Mouse (Mus musculus): Measurements from ENCODE around the gene Rai1. TPM values are rescaled to one million over a fixed set of nuclear protein-coding genes. Genes with fewer than 3 reads are reported as not detected.

Gene Rai1
- polyA plus RNA-seq, 1 experiment from 2014 or later: 37.8 TPM

DNA sequence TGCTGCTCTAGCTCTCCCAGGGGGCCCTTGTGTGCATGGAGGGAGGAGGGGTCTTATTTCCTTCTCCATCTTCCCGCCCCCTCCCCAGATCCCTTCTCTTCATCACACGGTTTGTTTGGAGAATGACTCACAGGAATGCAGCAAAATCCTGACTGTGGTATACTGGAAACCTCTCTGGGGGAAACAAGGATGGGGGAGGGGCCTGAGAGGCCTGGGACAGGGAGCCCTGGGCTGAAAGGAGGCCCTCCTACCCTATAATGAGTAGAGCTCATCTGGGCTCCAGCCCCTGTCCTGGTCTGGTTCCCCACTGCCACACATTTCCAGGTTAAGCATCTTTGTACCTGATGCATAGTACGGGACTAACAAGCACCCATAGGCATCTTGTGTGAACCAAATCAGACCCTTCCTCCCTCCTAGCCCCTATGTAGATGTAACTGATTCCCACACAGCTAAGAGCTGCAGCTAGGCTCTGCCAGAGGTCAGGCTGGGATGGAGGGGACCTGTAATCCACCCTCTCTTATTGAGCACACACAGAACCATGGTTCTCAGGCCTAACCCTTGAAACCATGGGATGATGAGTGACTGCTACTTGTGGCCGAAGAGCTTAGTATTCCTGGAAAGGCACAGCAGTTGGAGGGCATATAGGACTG is 23.2 kb downstream of the Rai1 start:
- Histone ChIP-seq H3K27me3 (ENCODE audit: insufficient read depth, low read length) (no peaks in the 10 kb centered on the region), H3K9ac (no peak overlapping the region), H3K4me3 (ENCODE audit: low read depth, low read length) (no peak overlapping the region), H3K4me1 (ENCODE audit: insufficient read depth) (peaks cover 27% of the 10 kb centered on the region), H3K9me3 (ENCODE audit: low read depth, low read length) (no peaks in the 10 kb centered on the region), H3K4me2 (peak overlapping the region; percentile 13; the same call in 1 of the 2 replicates), H3K27ac (ENCODE audit: low read depth) (peak overlapping the region; percentile 59), H3K36me3 (ENCODE audit: insufficient read depth) (no peaks in the 10 kb centered on the region)
- 38% methylated on average over 4 of the region's 4 CpGs for WGBS
- TF ChIP-seq CTCF (IDR thresholded peaks at IDR 0.05; ENCODE audit: low read depth): no peak
- ATAC-seq (ENCODE audit: insufficient read depth) (peak; percentile 66), DNase-seq (peak; percentile 43)

DNA sequence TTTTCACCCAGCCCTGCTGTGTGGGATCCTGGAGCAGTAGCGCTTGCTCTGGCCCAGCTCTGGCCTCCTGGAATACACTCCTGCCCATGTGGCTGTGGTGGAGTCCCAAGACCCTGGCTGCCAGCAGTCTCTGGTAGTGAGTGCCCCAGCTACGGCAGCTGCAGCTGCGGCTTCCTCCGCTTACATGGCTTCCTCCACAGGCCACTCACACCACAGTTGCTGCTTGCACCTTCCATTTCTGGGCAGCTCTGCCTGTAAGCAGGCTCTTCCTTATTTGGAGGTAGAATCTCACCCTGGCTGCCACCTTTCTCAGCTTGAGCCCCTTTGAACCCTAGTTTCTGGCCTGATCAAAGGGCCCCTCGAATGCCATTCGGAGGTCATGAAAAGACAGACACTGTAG is 25.7 kb downstream of the Rai1 start:
- Histone ChIP-seq H3K4me2 (no peak overlapping the region), H3K9ac (no peak overlapping the region; the same call in 1 of the 2 replicates), H3K36me3 (ENCODE audit: insufficient read depth) (no peaks in the 10 kb centered on the region), H3K27ac (ENCODE audit: low read depth) (peak overlapping the region; percentile 78), H3K9me3 (ENCODE audit: low read depth, low read length) (no peaks in the 10 kb centered on the region), H3K4me1 (ENCODE audit: insufficient read depth) (peaks cover 27% of the 10 kb centered on the region), H3K27me3 (ENCODE audit: insufficient read depth, low read length) (no peaks in the 10 kb centered on the region), H3K4me3 (ENCODE audit: low read depth, low read length) (no peak overlapping the region)
- ATAC-seq (ENCODE audit: insufficient read depth) (no peak), DNase-seq (no peak)
- no peak for TF ChIP-seq CTCF (IDR thresholded peaks at IDR 0.05; ENCODE audit: low read depth)
- WGBS: 47% methylated on average over 6 of the region's 6 CpGs

DNA sequence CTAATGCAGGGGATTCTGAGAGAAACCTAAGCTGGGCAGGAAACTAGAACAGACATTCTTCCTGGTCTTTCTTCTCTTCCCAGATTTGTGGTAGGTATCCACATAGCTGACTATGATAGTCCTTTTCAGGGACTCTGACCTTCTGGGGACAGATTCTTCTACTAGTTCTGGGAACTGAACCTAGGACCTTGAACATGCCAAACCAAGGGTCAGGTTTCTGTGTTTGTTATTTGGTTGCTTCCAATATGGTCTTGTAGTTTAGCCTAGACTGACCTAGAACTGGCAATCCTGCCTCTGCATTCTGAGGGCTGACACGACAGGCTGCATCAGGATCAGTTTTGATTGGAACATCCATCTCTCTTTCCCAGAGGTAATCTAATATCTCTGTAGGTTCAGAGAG is 27.2 kb downstream of the Rai1 start:
- H3K4me1 ChIP-seq (ENCODE audit: insufficient read depth): peaks cover 22% of the 10 kb centered on the region
- WGBS: 86% methylated on average over 1 of the region's 1 CpGs
- ATAC-seq (ENCODE audit: insufficient read depth): no peak

DNA sequence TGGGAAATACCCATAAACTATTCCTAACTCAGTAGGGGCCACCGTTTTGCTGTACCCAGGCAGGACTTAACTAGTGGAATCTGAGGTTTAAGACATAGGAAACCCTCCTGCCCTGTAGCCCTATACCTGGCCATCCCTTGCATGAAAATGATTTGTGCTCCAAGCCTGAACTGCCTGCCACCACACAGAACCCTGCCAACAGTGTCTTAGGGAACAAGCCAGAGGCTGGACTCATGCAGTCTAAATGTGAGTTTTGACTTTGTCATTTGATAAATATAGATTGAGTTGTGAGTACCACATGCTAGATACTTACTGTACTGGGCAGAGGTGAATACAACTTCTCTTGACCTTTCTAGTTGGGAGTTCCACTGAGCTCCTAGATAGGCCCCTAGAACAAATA is 31.7 kb downstream of the Rai1 start:
- H3K36me3 ChIP-seq (ENCODE audit: insufficient read depth): no peaks in the 10 kb centered on the region
- H3K27me3 ChIP-seq (ENCODE audit: insufficient read depth, low read length): no peaks in the 10 kb centered on the region

More for the DNA sequence above, 27.2 kb downstream of the Rai1 start:
- no peak for TF ChIP-seq CTCF (IDR thresholded peaks at IDR 0.05; ENCODE audit: low read depth)
- no peaks in the 10 kb centered on the region for H3K36me3 ChIP-seq (ENCODE audit: insufficient read depth)
- no peak overlapping the region for H3K4me2 ChIP-seq
- no peak overlapping the region for H3K27ac ChIP-seq (ENCODE audit: low read depth)
- DNase-seq: no peak
- no peaks in the 10 kb centered on the region for H3K27me3 ChIP-seq (ENCODE audit: insufficient read depth, low read length)
- no peaks in the 10 kb centered on the region for H3K9me3 ChIP-seq (ENCODE audit: low read depth, low read length)
- no peak overlapping the region for H3K4me3 ChIP-seq (ENCODE audit: low read depth, low read length)
- H3K9ac ChIP-seq: no peak overlapping the region

DNA sequence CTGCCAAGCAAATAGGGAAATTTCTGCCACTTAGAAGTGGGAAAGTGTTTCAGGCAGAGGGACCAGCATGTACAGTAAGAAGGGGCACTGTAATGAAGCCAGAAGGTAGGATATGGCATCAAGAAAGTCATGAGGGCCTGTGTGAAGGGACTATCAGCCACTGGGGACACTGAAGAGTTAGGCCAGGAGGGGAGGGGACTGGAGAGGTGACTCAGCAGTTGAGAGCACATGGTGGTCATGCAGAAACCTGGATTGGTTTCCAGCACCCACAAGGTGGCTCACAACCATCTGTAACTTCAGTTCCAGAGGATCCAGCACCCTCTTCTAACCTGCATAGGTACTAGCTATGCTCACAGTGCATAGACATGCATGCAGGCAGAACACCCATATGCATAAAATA is 32.4 kb downstream of the Rai1 start:
- Histone ChIP-seq H3K4me2 (no peak overlapping the region), H3K9me3 (ENCODE audit: low read depth, low read length) (no peaks in the 10 kb centered on the region), H3K27me3 (ENCODE audit: insufficient read depth, low read length) (no peaks in the 10 kb centered on the region), H3K9ac (no peak overlapping the region), H3K27ac (ENCODE audit: low read depth) (no peak overlapping the region), H3K4me1 (ENCODE audit: insufficient read depth) (peaks cover 24% of the 10 kb centered on the region; the same call in 1 of the 2 replicates), H3K4me3 (ENCODE audit: low read depth, low read length) (no peak overlapping the region), H3K36me3 (ENCODE audit: insufficient read depth) (no peaks in the 10 kb centered on the region)
- ATAC-seq (ENCODE audit: insufficient read depth): no peak
- TF ChIP-seq CTCF (IDR thresholded peaks at IDR 0.05; ENCODE audit: low read depth): peak; percentile 28; the same call in 1 of the 2 replicates
- no peak for DNase-seq

More for the DNA sequence above, 31.7 kb downstream of the Rai1 start:
- Histone ChIP-seq H3K27ac (ENCODE audit: low read depth) (no peak overlapping the region), H3K9me3 (ENCODE audit: low read depth, low read length) (no peaks in the 10 kb centered on the region), H3K9ac (no peak overlapping the region), H3K4me3 (ENCODE audit: low read depth, low read length) (no peak overlapping the region), H3K4me2 (no peak overlapping the region), H3K4me1 (ENCODE audit: insufficient read depth) (peaks cover 18% of the 10 kb centered on the region; the same call in 1 of the 2 replicates)
- ATAC-seq (ENCODE audit: insufficient read depth) (no peak), DNase-seq (no peak)
- no peak for TF ChIP-seq CTCF (IDR thresholded peaks at IDR 0.05; ENCODE audit: low read depth)
- WGBS: 76% methylated on average over 1 of the region's 1 CpGs

DNA sequence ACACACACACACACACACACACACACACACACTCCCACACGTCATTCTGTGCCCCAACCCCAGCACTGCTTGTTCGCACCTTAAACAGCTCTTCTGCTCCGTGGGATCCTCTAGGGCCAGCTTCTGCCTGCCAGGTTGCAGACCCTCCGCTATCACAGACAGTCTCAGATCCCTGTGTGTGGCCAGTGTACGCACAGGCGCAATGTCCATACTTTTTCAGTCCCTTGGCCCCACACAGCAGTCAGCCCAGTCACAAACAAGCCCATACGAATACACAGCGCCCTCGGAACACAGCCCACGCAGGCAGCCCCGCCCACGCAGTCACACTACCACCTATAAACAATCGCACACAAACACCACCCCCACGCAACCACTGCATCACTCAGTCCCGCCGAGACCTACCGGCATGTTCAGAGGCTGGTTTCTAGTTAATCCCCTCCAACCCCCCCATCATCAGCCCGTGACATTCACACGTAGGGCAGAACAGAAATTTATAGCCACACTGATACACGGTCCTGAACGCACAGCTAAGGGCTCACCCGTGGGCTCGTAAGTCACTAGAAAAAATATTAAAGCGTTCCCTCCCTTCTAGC is 34.4 kb downstream of the Rai1 start:
- peak overlapping the region; percentile 62 for H3K4me3 ChIP-seq (ENCODE audit: low read depth, low read length)
- H3K4me1 ChIP-seq (ENCODE audit: insufficient read depth): peaks cover 24% of the 10 kb centered on the region
- peak overlapping the region; percentile 84 for H3K4me2 ChIP-seq
- no peaks in the 10 kb centered on the region for H3K27me3 ChIP-seq (ENCODE audit: insufficient read depth, low read length)
- H3K36me3 ChIP-seq (ENCODE audit: insufficient read depth): peaks cover 10% of the 10 kb centered on the region; the same call in 1 of the 2 replicates
- peak overlapping the region; percentile 93 for H3K27ac ChIP-seq (ENCODE audit: low read depth)
- TF ChIP-seq CTCF (IDR thresholded peaks at IDR 0.05; ENCODE audit: low read depth): no peak
- 2% methylated on average over 24 of the region's 24 CpGs for WGBS
- H3K9me3 ChIP-seq (ENCODE audit: low read depth, low read length): no peaks in the 10 kb centered on the region
- ATAC-seq (ENCODE audit: insufficient read depth) (peak; percentile 45; the same call in 1 of the 2 replicates), DNase-seq (peak; percentile 58)
- peak overlapping the region; percentile 59 for H3K9ac ChIP-seq

DNA sequence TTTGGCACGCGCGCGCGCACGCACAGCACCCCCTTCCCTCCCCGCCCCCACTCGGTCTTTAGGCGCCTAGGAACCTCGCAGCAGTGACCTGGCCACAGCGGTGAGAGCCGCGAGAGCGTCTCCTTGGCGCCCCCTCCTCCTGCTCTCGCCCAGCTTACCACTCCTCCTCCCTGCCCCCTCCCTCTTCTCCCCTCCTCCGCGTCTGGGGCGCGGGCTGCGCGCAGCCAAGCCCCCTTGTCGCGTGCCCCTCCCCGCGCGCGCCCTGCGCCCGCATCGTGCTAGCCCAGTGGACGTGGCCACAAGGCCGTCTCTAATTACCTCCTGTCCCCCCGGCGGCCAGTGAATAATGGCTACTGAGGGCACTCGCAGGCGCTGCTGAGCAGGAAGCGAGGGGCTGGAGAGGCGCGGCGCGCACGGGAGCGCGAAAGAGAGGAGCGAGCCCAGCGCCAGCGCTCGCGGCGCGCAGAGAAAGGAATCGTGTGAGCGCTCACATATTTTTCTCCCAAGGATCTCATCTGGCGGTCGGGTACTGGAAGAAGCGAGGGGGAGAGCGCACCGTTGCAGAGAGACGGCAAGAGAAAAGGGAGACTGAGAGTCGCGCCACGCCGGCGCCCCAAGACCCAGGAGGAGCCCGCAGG is 35.0 kb downstream of the Rai1 start:
- ATAC-seq (ENCODE audit: insufficient read depth) (peak; percentile 80), DNase-seq (peak; percentile 87)
- Histone ChIP-seq H3K4me2 (peak overlapping the region; percentile 84), H3K4me1 (ENCODE audit: insufficient read depth) (peaks cover 24% of the 10 kb centered on the region), H3K27ac (ENCODE audit: low read depth) (peak overlapping the region; percentile 93), H3K9ac (peak overlapping the region; percentile 59), H3K4me3 (ENCODE audit: low read depth, low read length) (peak overlapping the region; percentile 62), H3K36me3 (ENCODE audit: insufficient read depth) (peaks cover 16% of the 10 kb centered on the region), H3K9me3 (ENCODE audit: low read depth, low read length) (no peaks in the 10 kb centered on the region), H3K27me3 (ENCODE audit: insufficient read depth, low read length) (no peaks in the 10 kb centered on the region)
- 1% methylated on average over 59 of the region's 66 CpGs for WGBS
- peak; percentile 22; the same call in 1 of the 2 replicates for TF ChIP-seq CTCF (IDR thresholded peaks at IDR 0.05; ENCODE audit: low read depth)

Data from lung, embryonic 14.5 days (tissue).